Mouse (Mus musculus): Measurements from ENCODE around the gene Gm49396. TPM values are rescaled to one million over a fixed set of nuclear protein-coding genes. Genes with fewer than 3 reads are reported as not detected.

Gm49396 gene
- polyA plus RNA-seq, 1 experiment from 2014 or later, result 16.1 TPM

DNA sequence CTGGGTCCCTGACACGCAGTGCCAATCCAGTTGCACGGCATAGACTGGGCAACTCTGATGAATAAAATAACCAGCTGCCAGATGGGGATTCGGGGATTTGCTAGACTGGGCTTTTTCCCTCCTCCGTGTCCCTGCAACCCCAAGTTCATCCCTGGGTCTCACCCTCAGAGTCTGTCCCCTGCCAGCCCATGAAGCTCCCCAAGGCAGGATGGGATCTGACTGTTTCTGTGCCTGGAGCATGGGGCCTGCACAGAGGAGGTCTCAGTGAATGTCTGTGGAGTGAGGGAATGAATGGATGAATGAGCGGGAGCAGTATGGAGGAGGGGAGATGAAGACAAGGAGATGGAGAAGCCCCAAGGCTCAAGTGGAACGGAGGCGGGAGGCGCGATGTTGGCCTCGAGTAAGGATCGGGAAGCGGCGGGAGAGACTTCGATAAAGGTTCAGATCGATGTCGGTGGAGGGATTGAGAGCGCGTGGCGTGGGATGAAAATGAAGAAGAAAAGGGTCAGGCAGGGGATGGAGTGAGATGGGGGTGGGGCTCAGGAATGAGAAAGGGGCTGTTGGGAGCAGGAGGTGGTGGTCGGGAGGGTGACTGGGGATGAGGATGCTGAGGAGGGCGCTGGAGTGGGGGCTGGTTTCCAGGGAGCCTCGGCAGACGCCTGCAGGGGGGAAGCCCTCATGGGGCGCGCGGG, 29.1 kb upstream of the Gm49396 start:
- DNase-seq (ENCODE audit: extremely low spot score, low spot score), result peak; percentile 53
- H3K4me3 ChIP-seq, result peak overlapping the region; percentile 75
- H3K9me3 ChIP-seq, result no peaks in the 10 kb centered on the region
- peaks cover 49% of the 10 kb centered on the region for H3K36me3 ChIP-seq (replicated peaks)
- H3K4me1 ChIP-seq, result peaks cover 43% of the 10 kb centered on the region
- peak overlapping the region; percentile 97 for H3K27ac ChIP-seq
- 7% methylated on average over 26 of the region's 26 CpGs for WGBS
- peaks cover 21% of the 10 kb centered on the region for H3K27me3 ChIP-seq (ENCODE audit: poor library complexity, severe bottlenecking)

DNA sequence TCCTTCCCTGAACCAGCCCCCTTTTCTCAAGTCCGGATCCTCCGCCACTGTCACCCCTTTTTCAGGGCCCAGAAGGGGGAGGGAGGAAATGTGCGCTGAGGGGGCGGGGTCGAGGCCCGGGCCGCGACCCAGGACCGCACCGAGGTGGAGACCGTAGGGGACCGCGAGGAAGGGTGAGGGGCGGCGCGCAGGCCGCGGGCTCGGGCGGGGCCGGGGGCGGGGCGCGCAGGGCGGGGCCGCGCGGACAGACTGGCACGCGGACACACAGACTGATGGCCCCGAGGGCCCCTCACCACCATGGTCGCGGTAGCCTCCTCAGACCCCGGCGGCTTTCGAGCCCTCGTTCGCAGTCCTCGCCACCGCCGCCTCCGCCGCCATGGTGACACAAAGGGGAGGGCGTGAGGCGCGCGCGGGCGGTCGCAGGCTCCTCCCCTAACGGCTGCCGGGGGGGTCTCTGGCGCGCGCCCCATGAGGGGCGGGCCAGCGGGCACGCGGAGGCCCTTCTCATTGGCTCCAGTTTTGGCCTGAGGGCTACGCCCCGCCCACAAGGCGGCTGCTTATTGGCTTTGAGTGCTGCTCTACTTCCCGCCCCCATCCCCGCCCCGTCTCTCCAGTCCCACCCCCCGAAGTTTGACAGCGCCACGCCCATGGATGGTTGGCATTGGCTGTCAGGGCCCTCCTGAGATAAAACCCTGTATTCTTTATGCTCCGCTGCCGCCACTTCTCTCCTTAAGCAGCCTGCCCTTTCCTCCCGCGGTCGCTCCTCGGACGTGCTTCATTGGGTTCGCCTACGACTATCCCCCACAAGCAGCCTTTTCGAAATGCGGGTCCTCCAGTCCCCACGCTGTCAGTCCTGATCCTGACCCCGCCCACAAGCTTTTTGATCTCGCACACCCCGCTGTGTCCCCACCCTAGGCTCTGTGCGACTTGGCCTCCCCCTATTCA, 28.2 kb upstream of the Gm49396 start, which contains the start of gene Arhgap33:
Gene Arhgap33, minus strand, starts transcription at position 428 of the 945 bp plus-strand sequence.
- peaks cover 21% of the 10 kb centered on the region for H3K27me3 ChIP-seq (ENCODE audit: poor library complexity, severe bottlenecking)

DNA sequence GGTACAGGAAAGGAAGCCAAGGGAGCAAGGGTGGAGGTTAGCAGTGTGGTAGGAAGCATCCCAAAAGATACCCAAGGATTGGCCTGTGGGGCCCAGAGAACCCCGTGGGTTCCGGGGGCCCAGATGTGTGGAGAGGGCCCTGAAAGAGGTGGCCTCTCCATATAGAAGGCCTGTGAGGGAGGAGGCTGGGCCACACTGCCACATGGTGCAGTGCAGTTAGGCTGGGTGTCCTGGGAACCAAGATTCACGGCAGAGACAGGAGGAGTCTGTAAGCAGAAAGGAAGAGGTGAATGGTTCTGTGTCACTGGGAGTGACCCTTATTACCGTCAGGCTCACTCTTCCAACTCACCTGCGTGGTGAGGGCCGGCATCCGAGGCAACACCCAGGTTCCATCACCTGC, 22.6 kb upstream of the Gm49396 start:
- WGBS, result 88% methylated on average over 7 of the region's 7 CpGs
- Histone ChIP-seq H3K36me3 (replicated peaks) (peaks cover 64% of the 10 kb centered on the region), H3K9me3 (no peaks in the 10 kb centered on the region), H3K4me1 (peaks cover 5% of the 10 kb centered on the region), H3K27me3 (ENCODE audit: poor library complexity, severe bottlenecking) (no peaks in the 10 kb centered on the region), H3K27ac (no peak overlapping the region), H3K4me3 (no peak overlapping the region)
- DNase-seq (ENCODE audit: extremely low spot score, low spot score), result no peak

More for the DNA sequence above, 28.2 kb upstream of the Gm49396 start, which contains the start of gene Arhgap33:
- Histone ChIP-seq H3K36me3 (replicated peaks) (peaks cover 49% of the 10 kb centered on the region), H3K27ac (peak within 1 kb of the TSS; percentile 97), H3K9me3 (no peaks in the 10 kb centered on the region), H3K4me1 (peaks cover 43% of the 10 kb centered on the region), H3K4me3 (peak within 1 kb of the TSS; percentile 75)
- peak; percentile 97 for DNase-seq (ENCODE audit: extremely low spot score, low spot score)
- under 1% methylated on average over 66 of the region's 84 CpGs for WGBS

DNA sequence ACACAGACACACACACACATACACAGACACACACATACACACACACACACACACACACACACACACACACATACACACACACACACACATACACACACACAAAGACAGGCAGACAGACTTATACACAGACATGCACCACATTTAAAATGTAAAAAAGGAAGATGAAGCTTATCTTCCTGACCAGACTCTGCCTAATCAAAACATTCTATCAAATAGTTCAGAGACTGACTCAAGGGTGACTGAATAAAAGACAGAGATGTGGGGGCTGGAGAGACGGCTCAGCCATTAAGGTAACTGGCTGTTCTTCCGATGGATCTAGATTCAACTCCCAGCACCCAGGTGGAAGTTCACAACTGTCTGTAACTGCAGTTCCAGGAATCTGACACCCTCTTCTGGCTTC, 18.8 kb upstream of the Gm49396 start:
- Histone ChIP-seq H3K9me3 (no peaks in the 10 kb centered on the region), H3K27ac (no peak overlapping the region), H3K4me3 (no peak overlapping the region), H3K4me1 (no peaks in the 10 kb centered on the region), H3K36me3 (replicated peaks) (peaks cover 88% of the 10 kb centered on the region), H3K27me3 (ENCODE audit: poor library complexity, severe bottlenecking) (no peaks in the 10 kb centered on the region)
- no peak for DNase-seq (ENCODE audit: extremely low spot score, low spot score)
- WGBS, result 91% methylated on average over 2 of the region's 2 CpGs

DNA sequence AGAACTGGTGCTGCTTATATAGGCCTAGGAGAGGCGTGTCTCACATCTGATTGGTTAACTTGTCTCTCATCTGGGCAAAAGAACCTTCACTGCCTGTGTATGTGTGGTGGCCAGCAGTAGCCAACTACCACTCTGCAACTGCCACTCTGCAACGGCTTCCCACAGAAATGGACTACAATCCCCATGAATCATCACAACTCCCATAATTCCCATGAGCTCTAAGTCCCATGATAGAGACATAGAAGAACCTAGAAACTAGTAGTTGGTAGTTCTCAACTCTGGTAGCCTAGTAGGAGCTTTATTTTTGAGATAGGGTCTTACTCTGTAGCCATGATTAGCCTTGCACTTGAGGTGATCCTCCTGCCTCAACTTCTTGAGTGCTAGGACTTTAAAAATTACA, 13.3 kb upstream of the Gm49396 start:
- H3K4me1 ChIP-seq, result peaks cover 18% of the 10 kb centered on the region
- peaks cover 11% of the 10 kb centered on the region; the same call in 1 of the 2 replicates for H3K27me3 ChIP-seq (ENCODE audit: poor library complexity, severe bottlenecking)
- H3K9me3 ChIP-seq, result no peaks in the 10 kb centered on the region
- 96% methylated on average over 2 of the region's 2 CpGs for WGBS
- DNase-seq (ENCODE audit: extremely low spot score, low spot score), result no peak
- peaks cover 52% of the 10 kb centered on the region for H3K36me3 ChIP-seq (replicated peaks)
- no peak overlapping the region for H3K27ac ChIP-seq
- H3K4me3 ChIP-seq, result no peak overlapping the region

DNA sequence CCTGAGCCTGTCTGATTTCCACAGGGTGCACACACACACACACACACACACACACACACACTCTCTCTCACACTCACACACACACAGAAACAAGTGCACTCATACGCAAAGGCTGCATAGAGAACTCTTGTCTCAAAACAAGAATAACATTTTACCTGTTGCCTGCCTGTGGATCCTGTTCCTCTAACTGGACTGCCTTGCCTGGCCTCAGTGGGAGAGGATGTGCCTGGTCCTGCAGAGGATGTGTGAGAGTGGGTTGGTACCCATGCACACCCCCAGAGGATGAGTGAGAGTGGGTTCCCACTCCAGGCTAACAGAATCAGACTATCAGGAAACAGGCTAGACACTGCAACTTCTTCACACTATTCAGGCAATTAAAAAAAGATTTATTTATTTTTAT, 12.5 kb upstream of the Gm49396 start:
- Histone ChIP-seq H3K9me3 (no peaks in the 10 kb centered on the region), H3K27ac (no peak overlapping the region), H3K27me3 (ENCODE audit: poor library complexity, severe bottlenecking) (peaks cover 11% of the 10 kb centered on the region; the same call in 1 of the 2 replicates), H3K4me3 (0 out of 2 replicates have a peak overlapping the region, but pooled peaks have one; percentile 58), H3K36me3 (replicated peaks) (peaks cover 54% of the 10 kb centered on the region), H3K4me1 (peaks cover 18% of the 10 kb centered on the region)
- WGBS, result 94% methylated on average over 1 of the region's 1 CpGs
- no peak for DNase-seq (ENCODE audit: extremely low spot score, low spot score)

DNA sequence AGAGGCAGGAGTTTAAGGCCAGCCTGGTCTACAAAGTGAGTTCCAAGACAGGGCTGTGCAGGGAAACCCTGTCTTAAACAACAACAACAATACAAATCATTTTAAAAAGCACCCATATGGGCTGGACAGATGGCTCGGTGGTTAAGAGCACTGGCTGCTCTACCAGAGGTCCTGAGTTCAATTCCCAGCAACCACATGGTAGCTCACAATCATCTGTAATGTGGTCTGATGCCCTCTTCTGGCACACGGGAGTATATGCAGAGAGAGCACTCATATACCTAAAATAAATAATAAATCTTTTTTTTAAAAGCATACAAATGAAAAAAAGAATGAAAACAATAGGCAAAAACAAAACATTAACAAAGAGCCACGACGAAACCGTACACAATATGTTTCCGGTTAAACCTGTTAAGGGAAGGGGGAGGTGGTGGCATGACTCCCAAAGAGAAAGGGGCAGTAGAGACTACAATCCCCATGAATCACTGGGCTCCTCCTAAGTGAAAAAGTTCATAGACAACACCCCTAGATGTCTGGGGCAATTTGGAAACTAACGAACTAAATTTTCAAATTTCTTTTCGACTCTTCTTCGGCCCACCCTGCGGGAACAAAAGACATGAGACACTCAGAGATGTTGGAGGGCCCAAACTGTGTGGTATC, 11.6 kb upstream of the Gm49396 start:
- no peak for DNase-seq (ENCODE audit: extremely low spot score, low spot score)
- H3K36me3 ChIP-seq (replicated peaks), result peaks cover 55% of the 10 kb centered on the region

DNA sequence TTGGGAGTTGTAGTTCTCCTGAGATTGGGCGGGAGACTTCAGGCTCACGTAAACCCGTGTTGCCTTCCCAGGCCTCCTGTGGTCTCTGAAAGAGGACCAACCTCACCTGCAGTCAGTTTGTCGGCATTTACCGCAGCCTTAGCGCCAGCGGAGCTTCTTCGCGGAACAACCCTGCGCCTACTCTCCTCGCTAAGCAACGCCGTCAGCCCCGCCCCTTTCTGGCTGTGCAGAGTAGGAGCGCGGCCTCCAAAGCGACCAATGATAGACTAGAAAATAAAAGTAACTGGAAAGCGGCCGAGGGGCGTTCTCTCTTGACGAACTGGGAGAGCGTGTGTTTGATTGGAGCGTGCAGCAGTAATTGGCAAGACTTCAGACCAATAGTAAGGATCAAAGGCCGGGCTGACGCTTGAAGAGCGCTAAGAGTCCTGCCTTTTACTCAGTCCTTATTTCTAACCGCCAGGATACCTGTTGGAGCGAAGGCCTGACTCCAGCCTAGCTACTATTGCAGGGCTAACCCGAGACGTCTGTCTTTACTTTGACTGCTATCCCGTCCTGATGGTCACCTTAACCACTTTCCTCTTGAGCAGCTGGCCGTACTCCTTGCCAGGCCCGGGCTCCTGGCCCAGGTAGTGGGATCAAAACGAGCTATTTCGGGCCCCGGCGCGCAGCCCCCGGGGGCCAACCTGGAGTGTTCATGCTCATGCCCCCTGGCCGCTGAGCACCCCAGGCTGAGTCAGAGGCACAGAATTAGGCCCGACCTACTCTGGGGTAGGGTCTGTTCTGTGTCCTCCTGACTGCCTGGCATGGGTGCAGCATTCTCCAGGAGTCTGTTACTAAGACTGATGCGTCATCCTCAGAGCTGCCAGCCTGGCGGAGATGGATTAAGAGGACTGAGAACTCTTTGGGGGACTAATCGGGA, 10.8 kb upstream of the Gm49396 start, which contains the start of the genes Hspb6 and Proser3:
Gene Hspb6, plus strand, starts transcription at position 77 of the 919 bp plus-strand sequence.
Gene Proser3, minus strand, starts transcription at position 198 of the 919 bp plus-strand sequence.
- peak within 1 kb of the TSS; percentile 58 for H3K4me3 ChIP-seq
- H3K9me3 ChIP-seq, result no peaks in the 10 kb centered on the region
- WGBS, result 1% methylated on average over 44 of the region's 44 CpGs
- peak within 1 kb of the TSS; percentile 93 for H3K27ac ChIP-seq
- peak; percentile 96 for DNase-seq (ENCODE audit: extremely low spot score, low spot score)
- peaks cover 11% of the 10 kb centered on the region; the same call in 1 of the 2 replicates for H3K27me3 ChIP-seq (ENCODE audit: poor library complexity, severe bottlenecking)
- peaks cover 18% of the 10 kb centered on the region for H3K4me1 ChIP-seq
- H3K36me3 ChIP-seq (replicated peaks), result peaks cover 57% of the 10 kb centered on the region

More for the DNA sequence above, 11.6 kb upstream of the Gm49396 start:
- H3K27ac ChIP-seq, result peak overlapping the region; percentile 93
- peaks cover 11% of the 10 kb centered on the region; the same call in 1 of the 2 replicates for H3K27me3 ChIP-seq (ENCODE audit: poor library complexity, severe bottlenecking)
- H3K4me3 ChIP-seq, result peak overlapping the region; percentile 58
- H3K9me3 ChIP-seq, result no peaks in the 10 kb centered on the region
- H3K4me1 ChIP-seq, result peaks cover 18% of the 10 kb centered on the region
- WGBS, result 3% methylated on average over 10 of the region's 10 CpGs

DNA sequence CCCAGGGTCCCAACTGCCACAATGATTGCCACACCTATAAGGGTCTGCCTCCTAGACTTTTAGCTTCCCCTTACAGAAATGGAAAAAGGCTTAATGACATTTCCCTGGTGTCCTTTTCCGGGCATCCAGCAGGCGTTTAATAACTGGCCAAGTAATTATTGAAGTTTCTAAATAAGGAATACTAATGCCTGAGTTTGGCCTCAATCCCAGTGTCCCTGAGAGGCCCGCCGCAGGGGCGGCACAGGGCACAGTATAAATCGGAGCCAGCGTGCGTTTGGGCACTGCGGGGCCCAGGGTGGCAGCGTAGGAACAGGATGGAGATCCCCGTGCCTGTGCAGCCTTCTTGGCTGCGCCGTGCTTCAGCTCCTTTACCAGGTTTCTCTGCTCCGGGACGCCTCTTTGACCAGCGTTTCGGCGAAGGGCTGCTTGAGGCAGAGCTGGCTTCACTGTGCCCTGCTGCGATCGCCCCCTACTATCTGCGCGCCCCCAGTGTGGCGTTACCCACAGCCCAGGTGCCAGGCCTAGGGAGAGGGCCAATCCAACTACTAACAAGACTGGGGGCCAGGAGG, 10.0 kb upstream of the Gm49396 start:
- peaks cover 24% of the 10 kb centered on the region for H3K4me1 ChIP-seq
- peak overlapping the region; percentile 58 for H3K4me3 ChIP-seq
- 10% methylated on average over 23 of the region's 23 CpGs for WGBS
- peak overlapping the region; percentile 93 for H3K27ac ChIP-seq
- no peak for DNase-seq (ENCODE audit: extremely low spot score, low spot score)
- peaks cover 55% of the 10 kb centered on the region for H3K36me3 ChIP-seq (replicated peaks)
- no peaks in the 10 kb centered on the region for H3K9me3 ChIP-seq
- H3K27me3 ChIP-seq (ENCODE audit: poor library complexity, severe bottlenecking), result peaks cover 11% of the 10 kb centered on the region; the same call in 1 of the 2 replicates

DNA sequence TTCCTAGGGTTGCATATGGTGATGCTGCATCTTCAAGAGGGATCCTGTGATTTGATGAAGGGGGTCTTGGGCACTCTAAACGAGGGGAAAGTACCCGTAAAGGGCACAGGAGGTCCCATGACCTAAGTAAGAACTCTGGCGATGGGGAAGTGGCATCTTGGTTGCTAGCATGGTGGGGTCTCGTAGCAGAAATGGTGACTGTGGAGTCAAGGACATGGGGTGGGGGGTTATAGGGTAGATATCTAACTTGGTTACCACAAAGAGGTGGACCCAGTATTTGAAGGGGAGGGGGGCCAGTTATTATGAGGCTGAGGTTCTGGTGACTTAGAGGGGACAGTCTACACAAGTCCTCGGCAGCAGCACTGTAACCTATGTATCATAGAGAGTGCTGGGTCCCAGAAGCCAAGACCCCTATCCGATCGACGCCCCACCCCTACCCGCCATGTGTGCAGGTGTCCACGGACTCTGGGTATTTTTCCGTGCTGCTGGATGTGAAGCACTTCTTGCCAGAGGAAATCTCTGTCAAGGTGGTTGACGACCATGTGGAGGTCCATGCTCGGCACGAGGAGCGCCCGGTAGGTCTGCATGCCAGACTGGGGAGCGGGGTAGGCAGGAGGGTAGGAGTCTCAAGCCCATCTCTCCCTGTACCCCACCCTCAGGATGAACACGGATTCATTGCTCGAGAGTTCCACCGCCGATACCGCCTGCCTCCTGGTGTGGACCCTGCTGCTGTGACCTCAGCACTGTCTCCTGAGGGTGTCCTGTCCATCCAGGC, 9.1 kb upstream of the Gm49396 start:
- Histone ChIP-seq H3K9me3 (no peaks in the 10 kb centered on the region), H3K36me3 (replicated peaks) (peaks cover 46% of the 10 kb centered on the region), H3K27ac (peak overlapping the region; percentile 93), H3K4me3 (peak overlapping the region; percentile 58), H3K4me1 (peaks cover 33% of the 10 kb centered on the region), H3K27me3 (ENCODE audit: poor library complexity, severe bottlenecking) (peaks cover 11% of the 10 kb centered on the region; the same call in 1 of the 2 replicates)
- 89% methylated on average over 22 of the region's 22 CpGs for WGBS
- DNase-seq (ENCODE audit: extremely low spot score, low spot score), result no peak
